Mouse (Mus musculus): Measurements from ENCODE around the gene Mnx1. TPM values are rescaled to one million over a fixed set of nuclear protein-coding genes. Genes with fewer than 3 reads are reported as not detected.

The Mnx1 gene
- total and polyA plus RNA-seq, 3 experiments = 0.11 to 0.21 TPM; not detected in 1

DNA sequence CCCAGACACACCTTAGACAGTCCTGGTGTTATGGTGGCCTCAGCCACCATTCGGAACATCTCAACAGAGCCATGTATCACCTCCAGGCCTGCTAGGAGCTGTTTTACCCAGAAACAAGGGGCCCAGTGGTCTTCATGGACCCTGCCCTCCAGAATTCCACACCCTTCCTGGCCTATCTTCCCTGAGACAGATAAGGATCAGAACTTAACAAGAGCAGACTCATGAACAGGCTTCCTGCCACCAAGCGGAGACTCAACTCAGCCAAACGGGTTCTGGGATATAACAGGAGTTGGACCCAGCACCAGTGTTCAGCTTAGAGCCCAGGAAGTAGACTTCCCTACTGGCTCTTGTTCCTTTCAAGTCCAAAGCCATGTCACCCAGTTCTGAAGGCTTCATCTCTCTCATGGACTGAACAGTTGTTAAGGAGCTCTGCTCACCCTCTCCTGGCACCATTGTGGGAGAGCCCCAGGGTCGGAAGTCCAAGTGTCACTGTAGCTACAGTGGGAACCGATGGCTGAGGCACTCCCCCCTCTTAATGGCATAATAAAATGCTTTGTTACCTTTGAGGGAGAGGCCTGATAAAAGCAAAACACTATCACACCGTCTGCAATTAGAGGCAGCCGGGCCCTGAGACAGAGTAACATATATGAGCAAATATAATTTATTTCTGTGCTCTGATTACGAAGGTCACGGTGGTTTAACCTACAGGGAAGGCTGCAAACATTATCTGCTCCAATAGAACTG, 15.2 kb downstream of the Mnx1 start:
- peaks cover 16 to 41% of the 10 kb centered on the region in 2 experiments for H3K36me3 ChIP-seq (replicated peaks in 1 of 2; ENCODE audit: control insufficient read depth in 1 of 2, insufficient read depth in 1 of 2, low read length in 1 of 2)
- no peaks in the 10 kb centered on the region for H3K79me2 ChIP-seq (replicated peaks; ENCODE audit: control insufficient read depth, extremely low read depth, insufficient read depth, poor library complexity, severe bottlenecking)
- DNase-seq (ENCODE audit: extremely low read depth) = no peak
- H3K9me3 ChIP-seq (replicated peaks; ENCODE audit: low read length) = no peaks in the 10 kb centered on the region
- H3K4me1 ChIP-seq (ENCODE audit: control insufficient read depth in 1 of 2, insufficient read depth in 2 of 2) = no peaks in the 10 kb centered on the region
- in situ Hi-C loops (cut with MboI; ENCODE audit: low pct_ligation_motif_present, low pct_unique_long_range_greater_than_20kb, low sequenced_read_pairs) = no loop called here
- no peak overlapping the region for H3K4me3 ChIP-seq (replicated peaks in 1 of 3; ENCODE audit: low read depth in 2 of 3, low read length in 2 of 3, poor library complexity in 1 of 3)
- dilution Hi-C loops (cut with MboI; ENCODE audit: extremely low pct_ligation_motif_present, extremely low pct_unique_long_range_greater_than_20kb, low sequenced_read_pairs) = no loop called here
- TF ChIP-seq POLR2AphosphoS2 (IDR thresholded peaks at IDR 0.05; ENCODE audit: low read depth, low read length) = no peak
- no peak for TF ChIP-seq E2F4 (IDR thresholded peaks at IDR 0.05; ENCODE audit: insufficient replicate concordance, low read depth, low read length)
- no peak for TF ChIP-seq ELF1 (IDR thresholded peaks at IDR 0.05; ENCODE audit: low read depth, low read length)
- no peak for TF ChIP-seq TCF12 (IDR thresholded peaks at IDR 0.05; ENCODE audit: low read depth, low read length)
- no peak for TF ChIP-seq SIN3A (IDR thresholded peaks at IDR 0.05; ENCODE audit: low read length)
- no peak for TF ChIP-seq RCOR1 (conservative IDR thresholded peaks at IDR 0.05; ENCODE audit: low read depth, low read length)
- no peak for TF ChIP-seq BHLHE40 (IDR thresholded peaks at IDR 0.05; ENCODE audit: low read depth, low read length)
- H3K27ac ChIP-seq (ENCODE audit: insufficient read depth, low read depth) = no peak overlapping the region
- no peak overlapping the region for H3K4me2 ChIP-seq (ENCODE audit: insufficient read depth, low read depth, poor library complexity, severe bottlenecking)
- no peaks in the 10 kb centered on the region for H3K27me3 ChIP-seq (replicated peaks)
- no peak overlapping the region for H3K9ac ChIP-seq (ENCODE audit: insufficient read depth, low read depth)

DNA sequence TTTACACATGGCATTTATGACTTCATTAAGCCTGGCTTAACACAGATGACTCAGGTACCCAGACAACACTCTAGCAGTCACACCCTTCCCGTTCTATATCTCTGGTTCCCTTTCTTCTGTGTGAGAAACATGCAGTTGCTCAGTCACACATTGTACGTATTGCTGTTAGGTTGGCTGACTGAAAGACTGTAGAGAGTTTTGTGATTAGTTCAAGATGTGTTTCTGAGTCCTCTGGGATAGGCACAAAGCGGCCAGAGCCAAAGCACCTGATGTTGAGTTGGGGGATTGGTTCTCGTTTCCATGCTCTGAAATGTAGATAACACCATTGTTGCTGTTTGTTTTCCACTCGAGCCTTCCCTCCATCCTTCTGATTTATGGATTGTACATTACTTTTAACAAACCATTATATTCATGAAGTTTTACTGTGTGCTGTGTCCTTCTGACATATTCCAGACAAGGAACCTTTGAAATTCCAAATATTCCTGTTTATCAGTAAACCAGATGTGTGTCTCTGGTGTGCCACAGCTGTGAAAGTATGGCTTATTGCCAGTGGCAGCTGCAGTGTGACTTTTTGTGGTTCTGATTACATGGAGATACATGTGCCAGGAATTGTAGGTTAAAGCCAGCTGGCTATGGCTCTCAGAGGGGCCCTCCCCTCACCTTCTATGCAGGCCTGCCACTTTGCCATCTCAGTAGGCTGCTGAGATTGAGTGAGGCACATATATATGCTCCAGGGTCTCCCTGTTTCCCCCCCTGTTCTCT, 21.2 kb downstream of the Mnx1 start:
- H3K36me3 ChIP-seq (replicated peaks in 1 of 2; ENCODE audit: control insufficient read depth in 1 of 2, insufficient read depth in 1 of 2, low read length in 1 of 2) = peaks cover 50 to 86% of the 10 kb centered on the region in 2 experiments
- H3K27me3 ChIP-seq (replicated peaks) = no peaks in the 10 kb centered on the region
- TF ChIP-seq MEF2A (IDR thresholded peaks at IDR 0.05; ENCODE audit: borderline replicate concordance, low read depth, low read length) (no peak), ZC3H11A (IDR thresholded peaks at IDR 0.05; ENCODE audit: low read depth, low read length) (no peak), CHD2 (IDR thresholded peaks at IDR 0.05; ENCODE audit: low read length) (no peak), MAZ (IDR thresholded peaks at IDR 0.05; ENCODE audit: low read depth, low read length) (no peak), KAT2A (IDR thresholded peaks at IDR 0.05; ENCODE audit: insufficient replicate concordance, low read length) (no peak), BHLHE40 (IDR thresholded peaks at IDR 0.05; ENCODE audit: low read depth, low read length) (no peak), PAX5 (IDR thresholded peaks at IDR 0.05; ENCODE audit: low read length) (no peak), IRF4 (IDR thresholded peaks at IDR 0.05; ENCODE audit: low read depth, low read length) (no peak)
- dilution Hi-C loops (cut with MboI; ENCODE audit: extremely low pct_ligation_motif_present, extremely low pct_unique_long_range_greater_than_20kb, low sequenced_read_pairs) = no loop called here
- H3K27ac ChIP-seq (ENCODE audit: insufficient read depth, low read depth) = no peak overlapping the region
- in situ Hi-C loops (cut with MboI; ENCODE audit: low pct_ligation_motif_present, low pct_unique_long_range_greater_than_20kb, low sequenced_read_pairs) = no loop called here
- H3K9me3 ChIP-seq (replicated peaks; ENCODE audit: low read length) = no peaks in the 10 kb centered on the region
- no peaks in the 10 kb centered on the region for H3K79me2 ChIP-seq (replicated peaks; ENCODE audit: control insufficient read depth, extremely low read depth, insufficient read depth, poor library complexity, severe bottlenecking)
- H3K4me1 ChIP-seq (ENCODE audit: control insufficient read depth in 1 of 2, insufficient read depth in 2 of 2) = no peaks in the 10 kb centered on the region
- DNase-seq (ENCODE audit: extremely low read depth) = no peak
- no peak overlapping the region for H3K4me2 ChIP-seq (ENCODE audit: insufficient read depth, low read depth, poor library complexity, severe bottlenecking)
- no peak overlapping the region for H3K4me3 ChIP-seq (replicated peaks in 1 of 3; ENCODE audit: low read depth in 2 of 3, low read length in 2 of 3, poor library complexity in 1 of 3)
- H3K9ac ChIP-seq (ENCODE audit: insufficient read depth, low read depth) = no peak overlapping the region

Measured in CH12.LX (cell line).